Mouse (Mus musculus): ENCODE measurements around the gene Tbl1x. TPM values are rescaled to one million over a fixed set of nuclear protein-coding genes. Genes with fewer than 3 reads are reported as not detected.

Gene Tbl1x
- polyA plus RNA-seq, 1 experiment from 2014 or later: 15.3 TPM

DNA sequence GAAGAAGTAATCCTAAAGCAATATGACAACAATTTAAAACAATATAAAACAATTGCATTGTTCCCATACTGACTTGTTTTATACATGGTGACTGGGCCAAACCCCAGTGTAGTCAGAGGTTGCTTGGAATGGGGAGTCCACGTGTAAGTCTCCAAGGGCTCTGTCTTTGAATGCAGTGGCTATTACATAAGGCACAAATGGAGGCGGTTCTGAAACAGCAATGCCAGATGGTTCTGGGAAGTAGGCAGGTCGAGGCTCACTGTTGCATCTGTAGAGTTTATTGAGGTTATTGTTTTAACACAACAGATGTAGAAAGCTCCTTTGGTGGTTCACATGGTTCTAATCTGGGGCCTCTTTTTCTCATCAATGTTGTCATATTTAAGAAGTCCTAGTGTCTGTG lies 66.3 kb downstream of the Tbl1x start:
- Histone ChIP-seq H3K4me2 (ENCODE audit: low read depth, low read length) (no peak overlapping the region), H3K27ac (ENCODE audit: low read length) (no peak overlapping the region), H3K27me3 (ENCODE audit: control insufficient read depth, insufficient read depth, low read depth, low read length) (no peaks in the 10 kb centered on the region), H3K4me3 (ENCODE audit: low read depth, low read length) (no peak overlapping the region), H3K9ac (ENCODE audit: low read depth, low read length) (no peak overlapping the region), H3K9me3 (replicated peaks; ENCODE audit: control insufficient read depth, low read length) (no peaks in the 10 kb centered on the region), H3K36me3 (ENCODE audit: control insufficient read depth, insufficient read depth) (no peaks in the 10 kb centered on the region), H3K4me1 (ENCODE audit: control insufficient read depth, low read depth, low read length) (peaks cover 3% of the 10 kb centered on the region)
- 61% methylated on average over 3 of the region's 3 CpGs for WGBS (ENCODE audit: insufficient replicate concordance)
- ATAC-seq (ENCODE audit: low read depth): no peak

DNA sequence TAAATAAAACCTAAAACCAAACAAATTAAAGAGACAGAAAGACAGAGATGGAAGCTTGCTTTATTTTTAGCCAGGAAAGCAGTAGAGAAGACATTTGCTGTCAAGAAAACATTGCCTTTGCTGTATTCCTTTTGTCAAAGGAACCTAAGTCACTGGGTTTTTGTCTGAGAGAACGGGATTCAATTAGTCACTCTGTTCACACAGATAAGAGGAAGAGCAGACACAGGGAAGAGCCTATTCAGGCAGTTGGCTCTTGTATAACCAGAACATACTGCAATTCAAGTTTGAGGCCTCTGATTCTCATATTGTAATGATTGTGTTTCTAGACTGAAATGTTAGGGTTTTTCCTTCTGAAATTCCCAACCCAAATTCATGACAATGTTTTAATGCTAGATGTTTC lies 67.4 kb downstream of the Tbl1x start:
- Histone ChIP-seq H3K4me2 (ENCODE audit: low read depth, low read length) (no peak overlapping the region), H3K9me3 (replicated peaks; ENCODE audit: control insufficient read depth, low read length) (no peaks in the 10 kb centered on the region), H3K4me1 (ENCODE audit: control insufficient read depth, low read depth, low read length) (peaks cover 3% of the 10 kb centered on the region), H3K27me3 (ENCODE audit: control insufficient read depth, insufficient read depth, low read depth, low read length) (no peaks in the 10 kb centered on the region), H3K4me3 (ENCODE audit: low read depth, low read length) (no peak overlapping the region), H3K36me3 (ENCODE audit: control insufficient read depth, insufficient read depth) (no peaks in the 10 kb centered on the region), H3K9ac (ENCODE audit: low read depth, low read length) (no peak overlapping the region), H3K27ac (ENCODE audit: low read length) (no peak overlapping the region)
- no peak for ATAC-seq (ENCODE audit: low read depth)
- 26% methylated on average over 1 of the region's 1 CpGs for WGBS (ENCODE audit: insufficient replicate concordance)

DNA sequence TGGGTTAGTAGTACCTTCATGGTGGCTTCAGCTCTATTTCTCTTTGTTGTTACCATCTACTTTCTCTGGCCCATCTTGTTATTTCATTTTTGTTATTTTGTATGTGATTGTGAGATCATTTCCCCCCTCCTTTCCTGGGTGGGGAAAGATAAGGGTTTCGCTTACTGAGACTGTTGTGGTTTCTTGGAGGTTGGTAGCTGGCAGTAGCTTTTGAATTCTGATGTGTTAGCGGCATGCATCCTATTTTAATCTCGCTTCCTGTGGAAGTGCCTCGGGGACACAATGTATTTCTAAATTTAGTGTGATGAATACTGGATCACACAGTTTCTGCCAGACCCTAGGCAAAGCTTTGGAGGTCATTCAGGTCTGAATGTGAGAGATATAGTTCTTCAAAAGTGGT lies 69.2 kb downstream of the Tbl1x start:
- WGBS (ENCODE audit: insufficient replicate concordance): 17% methylated on average over 4 of the region's 4 CpGs
- no peak for ATAC-seq (ENCODE audit: low read depth)
- Histone ChIP-seq H3K9me3 (replicated peaks; ENCODE audit: control insufficient read depth, low read length) (no peaks in the 10 kb centered on the region), H3K4me2 (ENCODE audit: low read depth, low read length) (no peak overlapping the region), H3K27ac (ENCODE audit: low read length) (no peak overlapping the region), H3K4me1 (ENCODE audit: control insufficient read depth, low read depth, low read length) (peaks cover 3% of the 10 kb centered on the region), H3K9ac (ENCODE audit: low read depth, low read length) (no peak overlapping the region), H3K4me3 (ENCODE audit: low read depth, low read length) (no peak overlapping the region), H3K36me3 (ENCODE audit: control insufficient read depth, insufficient read depth) (no peaks in the 10 kb centered on the region), H3K27me3 (ENCODE audit: control insufficient read depth, insufficient read depth, low read depth, low read length) (no peaks in the 10 kb centered on the region)

DNA sequence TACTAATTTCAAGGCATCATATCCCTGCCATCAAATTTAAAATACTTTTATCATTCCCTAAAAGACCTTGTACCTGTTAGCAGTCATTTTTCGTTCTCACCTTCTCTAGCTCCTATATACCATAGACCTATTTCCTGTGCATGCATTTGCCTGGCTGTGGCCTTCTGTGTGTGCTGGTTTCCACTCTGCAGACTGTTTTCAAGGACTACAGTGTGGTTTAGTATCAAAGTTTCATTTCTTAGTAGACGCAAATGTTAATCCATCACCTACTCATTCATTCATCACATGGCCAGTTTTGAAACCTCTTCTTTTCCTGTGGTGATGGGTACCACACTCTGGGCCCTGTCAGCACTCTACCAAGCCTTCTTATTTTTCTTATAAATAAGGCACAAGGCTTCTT lies 75.2 kb downstream of the Tbl1x start:
- Histone ChIP-seq H3K36me3 (ENCODE audit: control insufficient read depth, insufficient read depth) (no peaks in the 10 kb centered on the region), H3K9me3 (replicated peaks; ENCODE audit: control insufficient read depth, low read length) (no peaks in the 10 kb centered on the region), H3K4me1 (ENCODE audit: control insufficient read depth, low read depth, low read length) (peaks cover 3% of the 10 kb centered on the region; the same call in 1 of the 2 replicates), H3K4me2 (ENCODE audit: low read depth, low read length) (no peak overlapping the region), H3K9ac (ENCODE audit: low read depth, low read length) (no peak overlapping the region), H3K27ac (ENCODE audit: low read length) (no peak overlapping the region), H3K27me3 (ENCODE audit: control insufficient read depth, insufficient read depth, low read depth, low read length) (no peaks in the 10 kb centered on the region), H3K4me3 (ENCODE audit: low read depth, low read length) (no peak overlapping the region)
- 64% methylated on average over 2 of the region's 2 CpGs for WGBS (ENCODE audit: insufficient replicate concordance)
- no peak for ATAC-seq (ENCODE audit: low read depth)

DNA sequence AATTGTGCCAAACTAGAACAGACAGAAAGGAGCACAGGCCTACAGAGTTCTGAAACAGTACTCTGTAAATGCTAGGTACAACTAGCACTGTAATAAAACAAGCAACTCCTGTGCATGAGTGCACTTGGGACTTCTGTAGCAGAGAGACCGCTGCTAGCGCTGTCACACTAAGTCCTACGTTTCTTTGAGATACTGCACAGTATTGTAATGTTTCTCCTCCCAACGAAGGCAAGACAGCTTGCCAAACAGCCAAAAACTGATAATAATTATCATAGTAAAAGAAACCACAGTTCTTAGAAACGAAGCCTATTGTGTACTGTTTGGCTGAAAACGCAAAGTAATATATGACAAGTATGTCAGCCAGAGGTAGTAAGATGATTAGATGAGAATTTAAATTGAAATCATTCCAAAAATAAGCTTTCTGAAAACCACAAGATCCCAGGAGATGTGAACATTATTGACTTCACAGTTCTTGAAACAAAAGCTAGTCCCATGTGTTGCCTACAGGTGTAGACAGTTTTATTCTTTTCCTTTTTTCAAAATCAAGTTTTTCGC lies 83.9 kb downstream of the Tbl1x start:
- Histone ChIP-seq H3K4me1 (ENCODE audit: control insufficient read depth, low read depth, low read length) (no peaks in the 10 kb centered on the region; the same call in 1 of the 2 replicates), H3K9ac (ENCODE audit: low read depth, low read length) (no peak overlapping the region), H3K4me3 (ENCODE audit: low read depth, low read length) (no peak overlapping the region), H3K27ac (ENCODE audit: low read length) (no peak overlapping the region), H3K27me3 (ENCODE audit: control insufficient read depth, insufficient read depth, low read depth, low read length) (no peaks in the 10 kb centered on the region), H3K36me3 (ENCODE audit: control insufficient read depth, insufficient read depth) (no peaks in the 10 kb centered on the region), H3K9me3 (replicated peaks; ENCODE audit: control insufficient read depth, low read length) (no peaks in the 10 kb centered on the region), H3K4me2 (ENCODE audit: low read depth, low read length) (no peak overlapping the region)
- no peak for ATAC-seq (ENCODE audit: low read depth)
- 40% methylated on average over 7 of the region's 7 CpGs for WGBS (ENCODE audit: insufficient replicate concordance)

DNA sequence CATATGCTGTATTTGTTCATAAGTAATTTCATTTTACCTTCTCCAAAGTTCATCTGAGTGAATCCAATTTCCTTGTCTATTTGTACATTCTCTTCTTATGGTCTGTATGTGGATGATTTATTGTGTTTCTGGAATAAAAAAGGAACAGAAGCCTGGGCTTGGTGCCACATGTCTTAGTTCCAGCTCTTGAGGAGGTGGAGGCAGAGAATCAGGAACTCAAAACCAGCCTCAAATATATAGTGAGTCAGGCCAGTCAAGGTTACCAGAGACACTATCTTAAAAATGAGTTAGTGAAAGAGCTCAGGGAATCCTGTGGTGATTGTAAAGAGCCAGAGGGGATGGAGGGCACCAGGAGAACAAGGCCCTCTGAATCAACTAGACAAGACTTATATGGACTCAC lies 86.9 kb downstream of the Tbl1x start:
- H3K9ac ChIP-seq (ENCODE audit: low read depth, low read length): no peak overlapping the region
- H3K4me3 ChIP-seq (ENCODE audit: low read depth, low read length): no peak overlapping the region
- no peak for ATAC-seq (ENCODE audit: low read depth)
- H3K36me3 ChIP-seq (ENCODE audit: control insufficient read depth, insufficient read depth): no peaks in the 10 kb centered on the region
- H3K27me3 ChIP-seq (ENCODE audit: control insufficient read depth, insufficient read depth, low read depth, low read length): no peaks in the 10 kb centered on the region
- H3K27ac ChIP-seq (ENCODE audit: low read length): no peak overlapping the region
- no peak overlapping the region for H3K4me2 ChIP-seq (ENCODE audit: low read depth, low read length)
- H3K9me3 ChIP-seq (replicated peaks; ENCODE audit: control insufficient read depth, low read length): no peaks in the 10 kb centered on the region
- no peaks in the 10 kb centered on the region; the same call in 1 of the 2 replicates for H3K4me1 ChIP-seq (ENCODE audit: control insufficient read depth, low read depth, low read length)

DNA sequence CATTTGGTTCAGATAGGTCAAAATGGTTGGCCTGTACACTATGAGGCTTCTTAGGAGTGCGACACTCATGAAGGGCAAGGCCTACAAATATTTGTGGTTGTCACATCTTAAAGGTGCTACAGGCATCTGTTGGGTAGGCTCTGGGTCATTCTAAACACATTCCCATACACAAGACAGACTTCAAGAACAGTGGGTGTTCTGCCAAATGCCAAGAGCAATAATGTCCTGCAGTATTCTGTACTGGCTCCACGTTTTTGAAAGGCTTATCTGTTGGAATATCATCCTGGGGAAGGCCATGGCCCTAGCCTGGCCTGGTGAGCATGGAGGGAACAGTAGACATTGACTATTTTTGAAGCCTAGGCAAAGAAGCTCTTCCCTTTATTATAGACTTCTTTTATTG lies 87.9 kb downstream of the Tbl1x start:
- Histone ChIP-seq H3K36me3 (ENCODE audit: control insufficient read depth, insufficient read depth) (no peaks in the 10 kb centered on the region), H3K4me2 (ENCODE audit: low read depth, low read length) (no peak overlapping the region), H3K4me3 (ENCODE audit: low read depth, low read length) (no peak overlapping the region), H3K4me1 (ENCODE audit: control insufficient read depth, low read depth, low read length) (no peaks in the 10 kb centered on the region; the same call in 1 of the 2 replicates), H3K9ac (ENCODE audit: low read depth, low read length) (no peak overlapping the region), H3K27me3 (ENCODE audit: control insufficient read depth, insufficient read depth, low read depth, low read length) (no peaks in the 10 kb centered on the region), H3K27ac (ENCODE audit: low read length) (no peak overlapping the region), H3K9me3 (replicated peaks; ENCODE audit: control insufficient read depth, low read length) (no peaks in the 10 kb centered on the region)
- WGBS (ENCODE audit: insufficient replicate concordance): 57% methylated on average over 2 of the region's 2 CpGs
- no peak for ATAC-seq (ENCODE audit: low read depth)

DNA sequence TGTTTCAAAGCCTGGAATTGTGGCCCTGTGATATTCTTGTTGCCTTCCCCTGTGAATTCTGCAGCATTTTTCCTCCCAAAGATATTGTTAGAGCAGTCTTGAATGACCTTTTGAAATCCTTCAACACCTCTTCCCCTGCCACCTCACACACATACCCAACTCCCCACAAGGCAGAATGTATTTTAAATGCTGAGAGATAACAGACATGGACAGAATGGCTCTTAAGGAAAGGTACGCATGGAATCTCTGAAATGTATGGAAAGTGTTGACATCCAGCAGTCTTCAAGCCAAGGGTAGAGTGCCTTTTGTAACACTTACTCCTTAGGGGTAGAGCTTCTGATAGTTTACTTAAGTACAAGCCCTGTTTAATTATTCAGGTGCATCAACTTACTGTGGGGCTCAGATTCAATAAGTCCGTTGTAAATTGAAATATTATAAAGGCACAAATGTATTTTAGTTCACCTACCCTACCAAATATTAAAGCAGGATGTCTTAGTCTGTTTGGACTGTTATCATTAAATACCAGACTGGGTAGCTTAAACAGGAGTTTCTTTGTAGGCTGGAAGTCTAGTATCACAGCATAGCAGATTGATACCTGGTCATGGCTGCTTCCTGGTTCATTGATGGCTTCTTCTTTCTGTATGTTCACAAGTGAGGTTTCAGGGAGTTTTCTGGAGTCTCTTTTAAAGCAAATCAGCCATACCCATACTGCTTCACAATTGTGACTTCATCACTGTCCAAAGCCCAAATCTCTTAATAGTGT lies 92.9 kb downstream of the Tbl1x start:
- H3K4me2 ChIP-seq (ENCODE audit: low read depth, low read length): no peak overlapping the region
- H3K4me1 ChIP-seq (ENCODE audit: control insufficient read depth, low read depth, low read length): no peaks in the 10 kb centered on the region
- H3K9ac ChIP-seq (ENCODE audit: low read depth, low read length): no peak overlapping the region
- H3K36me3 ChIP-seq (ENCODE audit: control insufficient read depth, insufficient read depth): no peaks in the 10 kb centered on the region
- H3K4me3 ChIP-seq (ENCODE audit: low read depth, low read length): no peak overlapping the region
- no peak overlapping the region for H3K27ac ChIP-seq (ENCODE audit: low read length)
- WGBS (ENCODE audit: insufficient replicate concordance): 65% methylated on average over 2 of the region's 2 CpGs
- no peaks in the 10 kb centered on the region for H3K27me3 ChIP-seq (ENCODE audit: control insufficient read depth, insufficient read depth, low read depth, low read length)
- H3K9me3 ChIP-seq (replicated peaks; ENCODE audit: control insufficient read depth, low read length): no peaks in the 10 kb centered on the region
- ATAC-seq (ENCODE audit: low read depth): no peak

DNA sequence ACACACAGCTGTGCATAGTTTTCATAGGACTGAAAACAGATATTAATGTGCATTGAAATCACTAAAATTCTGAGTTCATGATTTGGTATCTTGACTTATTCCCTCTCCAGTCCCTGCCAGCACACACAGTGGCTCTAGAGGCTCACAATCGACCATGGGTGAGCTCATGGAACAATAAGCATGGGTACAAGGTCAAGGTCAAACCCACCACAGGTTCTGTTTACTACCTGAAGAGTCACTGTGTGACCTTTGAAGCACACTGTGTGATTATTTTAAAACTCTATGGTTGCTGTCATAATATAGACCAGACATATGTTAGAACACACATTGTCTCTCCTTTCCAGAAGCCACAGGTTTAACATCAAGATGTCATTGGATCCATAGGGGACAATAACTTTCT lies 96.7 kb downstream of the Tbl1x start:
- Histone ChIP-seq H3K4me2 (ENCODE audit: low read depth, low read length) (no peak overlapping the region), H3K4me1 (ENCODE audit: control insufficient read depth, low read depth, low read length) (no peaks in the 10 kb centered on the region), H3K27ac (ENCODE audit: low read length) (no peak overlapping the region), H3K9ac (ENCODE audit: low read depth, low read length) (no peak overlapping the region), H3K4me3 (ENCODE audit: low read depth, low read length) (no peak overlapping the region), H3K36me3 (ENCODE audit: control insufficient read depth, insufficient read depth) (no peaks in the 10 kb centered on the region), H3K9me3 (replicated peaks; ENCODE audit: control insufficient read depth, low read length) (no peaks in the 10 kb centered on the region), H3K27me3 (ENCODE audit: control insufficient read depth, insufficient read depth, low read depth, low read length) (no peaks in the 10 kb centered on the region)
- 21% methylated on average over 1 of the region's 1 CpGs for WGBS (ENCODE audit: insufficient replicate concordance)
- peak; percentile 11; the same call in 1 of the 2 replicates for ATAC-seq (ENCODE audit: low read depth)
